Mouse (Mus musculus) layer of hippocampus, adult 11-12 months (tissue): ENCODE results near the gene Polm.
A peak's percentile ranks its signal among the peaks of the same experiment; 100 is the strongest.

Experiments used
- DNase-seq: peaks from one replicate; pipeline ENCODE4 v3.0.0; 2022; ENCODE audit warnings: low spot score

Polm gene

GRCm38 (mm10) chr11:5837251-5838246 lies at the start of gene Polm:
TSS of gene Polm (minus strand) at chr11:5838016.
- DNase-seq, result peak; percentile 90

DNA sequence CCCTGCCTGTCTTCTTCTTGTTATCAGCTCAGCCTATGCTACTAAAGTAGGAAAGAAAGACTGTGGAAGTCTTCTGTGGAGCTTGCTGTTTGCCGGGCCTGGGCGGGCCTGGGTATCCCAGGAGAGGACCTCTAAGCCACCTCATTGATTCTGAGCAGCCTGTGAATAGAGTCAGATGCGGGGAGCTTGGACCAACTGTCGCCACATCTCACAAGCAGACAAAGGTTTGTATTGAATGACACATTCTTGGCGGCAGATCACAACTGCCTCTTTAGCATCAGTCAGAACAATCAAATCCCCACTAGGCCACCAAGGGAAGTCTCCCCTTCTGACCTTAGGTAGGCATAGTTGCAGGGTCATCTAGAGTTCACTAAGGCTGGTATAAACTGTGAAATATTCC lies 49.4 kb upstream of the Polm start:
- DNase-seq, result no peak

DNA sequence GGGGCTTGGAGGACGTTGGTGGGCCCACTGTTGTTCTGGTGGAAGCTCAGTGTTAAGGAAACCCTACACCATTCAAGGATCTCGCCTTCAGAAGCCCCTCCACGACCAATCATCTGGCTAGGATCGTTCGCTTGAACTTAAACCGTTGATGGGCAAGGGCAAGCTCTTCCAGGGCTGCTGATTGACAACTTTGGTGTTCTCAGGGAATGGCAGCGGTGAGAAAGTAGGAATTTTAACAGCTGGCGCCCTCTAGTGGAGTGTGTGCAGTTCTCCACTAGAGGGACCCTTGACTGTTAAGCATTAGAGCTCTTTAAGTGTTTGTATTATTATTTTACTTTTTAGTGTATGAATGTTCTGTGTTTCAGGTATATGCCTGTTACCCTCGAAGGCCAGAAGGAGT lies 48.4 kb upstream of the Polm start:
- peak; percentile 73 for DNase-seq

DNA sequence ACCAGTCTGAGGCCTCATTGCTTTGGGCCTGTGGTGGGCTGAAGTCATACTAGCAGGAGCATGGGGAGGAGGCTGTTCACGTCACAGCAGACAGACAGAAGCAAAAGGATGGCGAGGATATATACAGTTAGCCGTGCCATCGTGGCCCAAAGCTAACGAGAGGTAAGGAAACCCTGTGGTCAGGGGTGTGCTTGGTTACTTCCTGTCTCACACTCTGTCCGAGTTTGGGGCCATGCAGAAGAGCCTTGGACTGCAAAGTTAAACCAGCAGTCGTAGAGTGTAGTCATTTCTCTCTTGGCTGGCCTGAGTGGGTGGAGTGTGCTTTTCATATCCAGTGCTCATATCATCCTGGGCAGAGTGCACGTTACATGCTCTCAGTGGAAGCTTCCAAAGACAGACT lies 44.7 kb upstream of the Polm start:
- DNase-seq, result no peak

DNA sequence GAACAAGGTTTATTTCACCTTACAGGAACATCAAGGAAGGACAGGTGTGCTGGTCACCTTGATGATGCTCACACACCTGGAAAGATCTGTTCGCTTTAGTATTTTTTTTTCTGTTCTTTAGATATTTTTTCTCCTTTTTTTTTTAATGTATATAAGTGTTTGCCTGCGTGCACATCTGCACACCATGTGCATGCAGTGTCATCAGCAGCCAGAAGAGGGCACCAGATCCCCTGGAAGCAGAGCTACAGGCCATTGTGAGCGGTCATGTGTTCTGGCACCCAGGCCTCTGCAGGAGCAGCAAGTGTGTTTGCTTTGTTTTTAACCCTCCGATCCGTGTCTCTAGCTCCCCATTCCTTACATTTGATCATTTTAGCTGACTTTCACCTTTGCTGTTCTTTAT lies 42.1 kb upstream of the Polm start:
- peak; percentile 63 for DNase-seq

GRCm38 (mm10) chr11:5878661-5879060 lies 40.8 kb upstream of the Polm start:
- no peak for DNase-seq

- peak; percentile 97 for DNase-seq
Measured at GRCm38 (mm10) chr11:5877921-5878526, 40.2 kb upstream of the Polm start, which contains the start of gene Pold2. TSS of gene Pold2 (minus strand) at chr11:5878292.

GRCm38 (mm10) chr11:5877421-5877820 lies 39.6 kb upstream of the Polm start:
- DNase-seq, result no peak

- no peak for DNase-seq
Measured at GRCm38 (mm10) chr11:5873192-5873591, 35.4 kb upstream of the Polm start.

GRCm38 (mm10) chr11:5872707-5873106 lies 34.9 kb upstream of the Polm start:
- no peak for DNase-seq

DNA sequence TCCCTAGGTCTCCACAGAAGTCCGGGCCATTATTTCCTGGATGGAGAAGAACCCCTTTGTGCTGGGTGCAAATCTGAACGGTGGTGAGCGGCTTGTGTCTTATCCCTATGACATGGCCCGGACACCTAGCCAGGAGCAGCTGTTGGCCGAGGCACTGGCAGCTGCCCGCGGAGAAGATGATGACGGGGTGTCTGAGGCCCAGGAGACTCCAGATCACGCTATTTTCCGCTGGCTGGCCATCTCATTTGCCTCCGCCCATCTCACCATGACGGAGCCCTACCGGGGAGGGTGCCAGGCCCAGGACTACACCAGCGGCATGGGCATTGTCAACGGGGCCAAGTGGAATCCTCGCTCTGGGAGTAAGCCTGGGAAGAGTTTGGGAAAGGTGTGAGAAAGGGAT lies 32.3 kb upstream of the Polm start:
- DNase-seq, result no peak

DNA sequence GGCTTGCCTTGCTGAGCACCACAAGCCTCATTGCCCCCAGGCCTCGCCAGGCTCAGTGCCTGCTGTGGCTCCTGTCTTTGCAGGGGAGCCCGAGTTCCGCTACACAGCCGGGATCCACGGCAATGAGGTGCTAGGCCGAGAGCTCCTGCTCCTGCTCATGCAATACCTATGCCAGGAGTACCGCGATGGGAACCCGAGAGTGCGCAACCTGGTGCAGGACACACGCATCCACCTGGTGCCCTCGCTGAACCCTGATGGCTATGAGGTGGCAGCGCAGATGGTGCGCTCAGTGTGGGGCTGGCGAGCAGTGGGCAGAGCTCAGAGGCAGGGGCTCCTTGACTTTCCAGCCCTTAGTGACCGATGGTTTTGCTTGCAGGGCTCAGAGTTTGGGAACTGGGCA lies 31.5 kb upstream of the Polm start:
- DNase-seq, result no peak

DNA sequence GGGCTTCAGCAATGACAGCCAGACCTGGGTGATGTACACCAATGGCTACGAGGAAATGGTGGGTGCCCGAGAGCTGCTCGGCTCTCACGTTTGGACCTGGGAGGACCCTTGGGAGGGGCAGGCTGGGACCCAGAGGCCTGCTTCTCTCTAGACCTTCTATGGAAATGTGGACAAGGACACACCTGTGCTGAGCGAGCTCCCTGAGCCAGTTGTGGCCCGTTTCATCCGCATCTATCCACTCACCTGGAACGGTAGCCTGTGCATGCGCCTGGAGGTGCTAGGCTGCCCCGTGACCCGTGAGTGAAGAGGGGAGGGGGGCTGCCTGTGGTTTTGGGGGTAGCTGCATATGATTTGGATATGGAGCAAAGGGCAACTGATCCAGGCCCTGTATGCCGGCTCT lies 30.5 kb upstream of the Polm start:
- DNase-seq, result no peak

- DNase-seq, result no peak
Measured at GRCm38 (mm10) chr11:5867196-5867595, 29.4 kb upstream of the Polm start.

DNA sequence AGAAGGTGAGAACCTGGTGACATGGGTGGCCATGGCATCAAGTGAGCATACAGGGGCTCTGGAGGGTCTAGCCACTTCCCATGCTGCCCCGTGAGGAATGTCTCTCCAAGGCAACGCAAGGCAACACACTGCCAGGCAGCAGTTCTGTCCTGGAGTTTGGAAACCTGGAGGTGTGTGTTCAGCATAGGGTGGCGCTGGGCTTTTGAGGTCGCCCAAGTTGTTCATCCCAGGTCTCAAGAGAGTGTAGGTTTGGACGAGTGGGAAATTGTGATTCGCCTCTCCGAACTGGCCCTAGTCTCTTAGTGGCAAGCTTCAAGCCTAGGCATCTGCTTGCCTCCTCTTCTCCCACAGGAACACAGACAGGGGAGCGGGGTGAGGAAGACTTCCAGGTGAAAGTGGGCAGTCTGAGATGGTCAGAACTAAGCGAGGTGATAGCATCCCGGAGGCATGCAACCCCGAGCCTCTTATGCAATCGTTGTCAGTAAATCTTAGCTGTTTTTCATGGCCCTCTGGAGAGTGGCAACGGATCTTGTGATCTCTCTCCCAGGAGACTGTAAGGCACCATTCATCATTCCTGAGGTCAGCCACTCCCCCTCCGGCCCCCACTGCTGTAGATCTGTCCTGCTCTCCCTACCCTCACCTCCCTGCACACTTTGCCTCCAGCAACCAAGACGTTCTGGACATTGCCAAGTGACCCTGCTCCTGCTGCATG lies 24.7 kb upstream of the Polm start:
- DNase-seq, result no peak

- no peak for DNase-seq
Measured at GRCm38 (mm10) chr11:5861678-5862393, 24.0 kb upstream of the Polm start, which contains the start of gene Aebp1. TSS of gene Aebp1 (plus strand) at chr11:5861947.

DNA sequence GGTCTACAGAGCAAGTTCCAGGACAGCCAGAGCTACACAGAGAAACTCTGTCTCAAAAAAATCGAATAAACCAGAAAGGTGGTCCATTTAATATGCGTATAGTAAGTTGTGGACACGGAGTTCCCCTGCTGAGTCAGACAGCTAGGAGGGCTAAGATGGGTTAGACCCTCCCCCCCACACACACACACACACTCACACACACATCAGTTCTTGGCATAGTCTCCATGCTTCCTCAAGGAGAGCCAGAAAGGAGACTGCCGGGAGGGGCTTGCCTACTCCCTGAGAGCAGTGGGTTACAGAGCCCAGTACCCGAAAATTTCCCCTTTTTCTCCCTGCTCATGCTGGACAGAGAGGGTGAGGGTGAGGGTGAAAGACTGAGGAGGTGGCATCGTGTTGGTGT lies 22.8 kb upstream of the Polm start:
- DNase-seq, result no peak

- no peak for DNase-seq
Measured at GRCm38 (mm10) chr11:5859883-5860550, 22.2 kb upstream of the Polm start.

DNA sequence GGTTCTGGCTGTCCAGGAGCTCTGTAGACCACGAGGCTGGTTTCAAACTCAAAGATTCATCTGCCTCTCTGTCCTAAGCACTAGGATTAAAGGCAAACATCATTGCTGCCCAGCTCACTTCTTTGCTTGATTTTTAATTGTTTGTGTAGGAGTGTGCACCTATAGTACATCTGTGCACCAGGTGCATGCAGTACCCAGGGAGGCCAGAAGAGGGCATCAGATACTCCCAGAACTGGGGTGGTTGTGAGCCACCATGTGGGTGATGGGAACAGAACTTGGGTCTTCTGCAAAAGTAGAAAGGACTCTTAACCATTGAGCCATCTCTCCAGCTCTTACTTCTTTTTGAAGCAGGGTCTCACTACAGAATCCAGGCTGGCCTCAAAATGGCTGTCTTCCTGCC lies 20.9 kb upstream of the Polm start:
- DNase-seq, result no peak

DNA sequence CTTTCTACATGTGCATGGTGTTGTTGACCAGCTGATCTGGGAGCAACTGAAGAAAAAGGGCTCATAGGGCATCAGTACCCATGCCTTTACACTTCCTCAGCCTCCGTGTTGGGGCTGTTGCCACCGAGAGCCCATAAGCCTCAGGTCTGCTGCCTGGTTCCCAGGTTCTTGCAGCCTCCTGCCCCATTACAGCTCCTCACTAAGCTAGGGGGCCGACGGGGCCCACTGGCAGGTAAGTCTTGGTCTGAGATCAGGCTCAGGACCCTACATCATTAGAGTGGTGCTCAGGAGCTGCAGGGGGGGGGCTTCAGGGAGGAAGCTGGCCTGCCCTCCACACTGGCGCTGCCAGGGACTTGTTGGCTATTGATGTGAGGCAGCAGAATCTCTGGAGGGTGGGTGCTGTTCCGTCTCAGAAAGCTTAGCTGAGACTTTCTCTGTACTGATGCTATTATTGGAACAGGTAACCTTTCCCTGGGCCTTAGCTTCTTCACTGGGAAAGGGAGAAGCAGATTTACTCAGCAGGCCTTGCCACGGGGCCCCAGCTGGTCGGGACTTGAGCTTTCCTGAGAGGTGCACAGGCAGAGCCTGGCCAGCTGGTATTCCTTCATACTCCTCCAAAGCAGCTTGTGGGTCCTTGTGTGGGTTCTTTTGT lies 18.8 kb upstream of the Polm start:
- DNase-seq, result no peak

GRCm38 (mm10) chr11:5855902-5856301 lies 18.1 kb upstream of the Polm start:
- DNase-seq, result peak; percentile 79
